Mouse (Mus musculus) natural killer cell, adult 2 months (primary cell): ENCODE measurements around the gene Khdrbs2.
"Not testable (repeated sequence)": the region's sequence is repeated elsewhere in the genome, so short reads cannot be mapped to it uniquely, and the experiment has no call there.

Source experiments
- DNase-seq, 2 experiments: peaks; one replicate each; pipeline ENCODE4 v3.0.0; 2022; ENCODE audit warnings: low spot score in 2 of 2

Gene Khdrbs2

GRCm38 (mm10) chr1:32471022-32471421 lies 298.5 kb downstream of the Khdrbs2 start:
- DNase-seq, result no peak

- DNase-seq, result no peak
Observed at GRCm38 (mm10) chr1:32471502-32472214, 299.1 kb downstream of the Khdrbs2 start.

GRCm38 (mm10) chr1:32487944-32488343 lies 315.4 kb downstream of the Khdrbs2 start:
- DNase-seq, result no peak

GRCm38 (mm10) chr1:32503381-32503780 lies 330.9 kb downstream of the Khdrbs2 start:
- DNase-seq, result no peak

- not testable (repeated sequence) for DNase-seq
Observed at GRCm38 (mm10) chr1:32547194-32547593, 374.7 kb downstream of the Khdrbs2 start, which contains the start of gene Gm5415. TSS of gene Gm5415 (minus strand) at chr1:32547294.

- no peak for DNase-seq
Observed at GRCm38 (mm10) chr1:32553459-32553858, 380.9 kb downstream of the Khdrbs2 start.

GRCm38 (mm10) chr1:32553925-32554324 lies 381.4 kb downstream of the Khdrbs2 start:
- no peak for DNase-seq

GRCm38 (mm10) chr1:32568901-32569300 lies 396.4 kb downstream of the Khdrbs2 start:
- no peak for DNase-seq

- no peak for DNase-seq
Observed at GRCm38 (mm10) chr1:32626060-32626459, 453.5 kb downstream of the Khdrbs2 start.

GRCm38 (mm10) chr1:32632415-32633354 lies 460.2 kb downstream of the Khdrbs2 start:
- no peak for DNase-seq

- DNase-seq, result no peak
Observed at GRCm38 (mm10) chr1:32633404-32633803, 460.9 kb downstream of the Khdrbs2 start.

- DNase-seq, result no peak
Observed at GRCm38 (mm10) chr1:32639118-32639517, 466.6 kb downstream of the Khdrbs2 start.

GRCm38 (mm10) chr1:32649647-32650209 lies 477.2 kb downstream of the Khdrbs2 start:
- no peak for DNase-seq

- DNase-seq, result no peak
Observed at GRCm38 (mm10) chr1:32693806-32694205, 521.3 kb downstream of the Khdrbs2 start.

- DNase-seq, result no peak
Observed at GRCm38 (mm10) chr1:32700132-32700531, 527.6 kb downstream of the Khdrbs2 start.

GRCm38 (mm10) chr1:32701267-32701666 lies 528.8 kb downstream of the Khdrbs2 start:
- DNase-seq, result no peak
